Mouse (Mus musculus): ENCODE results near the gene Sema6c.

- TF ChIP-seq GATA1 (IDR thresholded peaks at IDR 0.05; ENCODE audit: low read length) (no peak), TAL1 (IDR thresholded peaks at IDR 0.05; ENCODE audit: low read length) (no peak)
Observed at GRCm38 (mm10) chr3:95194721-95195135, 34.5 kb downstream of the Sema6c start.
